Mouse (Mus musculus): Measurements from ENCODE around the gene Kbtbd2. TPM values are rescaled to one million over a fixed set of nuclear protein-coding genes. Genes with fewer than 3 reads are reported as not detected.

Kbtbd2 gene
- polyA plus RNA-seq, 1 experiment = 47.3 TPM

DNA sequence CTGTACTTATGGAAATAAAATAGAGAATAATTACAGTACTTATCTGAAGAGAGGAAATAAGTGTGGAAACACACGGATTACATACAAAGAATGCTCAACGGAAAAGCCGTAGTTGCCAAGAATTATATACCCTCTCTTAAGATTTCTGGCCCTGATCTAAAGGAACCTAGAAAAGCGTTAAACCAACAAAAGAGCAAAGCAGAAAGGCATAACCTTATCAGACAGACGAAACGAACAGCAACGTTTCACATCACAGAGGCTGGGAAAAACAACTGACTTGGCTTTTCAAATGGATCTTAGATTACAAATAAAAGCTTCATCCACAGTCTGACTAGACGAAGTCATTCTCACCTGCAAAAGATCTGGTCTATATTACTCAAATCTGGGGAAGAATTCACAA is 1.4 kb downstream of the Kbtbd2 start:
- Histone ChIP-seq H3K4me3 (ENCODE audit: insufficient read depth, low read length) (peak overlapping the region; percentile 100), H3K27ac (ENCODE audit: insufficient read depth, low read length) (peak overlapping the region; percentile 67), H3K4me1 (ENCODE audit: control insufficient read depth, insufficient read depth, low read length) (peaks cover 3% of the 10 kb centered on the region)
- TF ChIP-seq CTCF (IDR thresholded peaks at IDR 0.05; ENCODE audit: borderline replicate concordance, insufficient read depth, low read length) (no peak), POLR2A (IDR thresholded peaks at IDR 0.05; ENCODE audit: low read depth, low read length) (no peak)

DNA sequence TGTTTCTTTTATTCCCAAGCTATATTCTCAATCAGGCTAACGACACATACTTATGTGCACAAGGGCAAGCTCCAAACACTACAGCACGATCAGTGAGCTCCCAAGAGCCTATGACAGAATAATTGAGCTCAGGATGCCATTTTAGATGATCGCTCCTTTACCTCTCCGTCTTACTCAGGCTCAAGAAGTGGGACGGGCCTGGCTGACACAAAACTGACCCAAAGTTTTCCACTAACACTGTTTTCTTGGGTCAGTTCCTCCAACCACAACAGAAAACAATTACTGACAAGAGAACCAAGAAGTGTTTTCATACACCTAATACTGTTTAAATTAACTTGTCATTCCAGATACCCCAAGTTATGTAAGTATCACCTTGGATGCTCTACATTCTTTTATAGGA is 2.8 kb downstream of the Kbtbd2 start:
- H3K4me3 ChIP-seq (ENCODE audit: insufficient read depth, low read length) = peak overlapping the region; percentile 56; the same call in 1 of the 2 replicates
- no peak for TF ChIP-seq CTCF (IDR thresholded peaks at IDR 0.05; ENCODE audit: borderline replicate concordance, insufficient read depth, low read length)
- TF ChIP-seq POLR2A (IDR thresholded peaks at IDR 0.05; ENCODE audit: low read depth, low read length) = no peak
- H3K4me1 ChIP-seq (ENCODE audit: control insufficient read depth, insufficient read depth, low read length) = peaks cover 3% of the 10 kb centered on the region
- H3K27ac ChIP-seq (ENCODE audit: insufficient read depth, low read length) = no peak overlapping the region

DNA sequence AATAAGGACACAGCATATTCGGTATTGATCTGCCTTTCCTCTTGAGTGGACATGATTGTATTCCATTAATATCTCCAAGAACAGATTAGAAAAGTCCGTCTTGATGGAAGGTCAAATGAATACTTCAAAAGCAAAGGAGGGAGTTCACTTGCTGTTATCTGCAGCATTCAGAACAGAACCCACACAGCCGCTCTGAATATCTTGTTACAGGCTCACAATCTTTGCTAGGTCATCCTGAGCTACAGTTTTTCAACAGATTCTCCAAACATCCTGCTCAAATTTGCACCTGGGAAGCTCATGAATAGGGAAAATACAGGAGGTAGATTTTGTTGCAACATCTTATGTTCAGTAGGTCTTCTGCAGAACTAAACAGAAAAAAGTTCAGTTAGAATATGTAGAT is 8.3 kb downstream of the Kbtbd2 start:
- H3K27ac ChIP-seq (ENCODE audit: insufficient read depth, low read length) = no peak overlapping the region
- peaks cover 8% of the 10 kb centered on the region; the same call in 1 of the 2 replicates for H3K4me1 ChIP-seq (ENCODE audit: control insufficient read depth, insufficient read depth, low read length)
- H3K4me3 ChIP-seq (ENCODE audit: insufficient read depth, low read length) = no peak overlapping the region
- TF ChIP-seq POLR2A (IDR thresholded peaks at IDR 0.05; ENCODE audit: low read depth, low read length) (no peak), CTCF (IDR thresholded peaks at IDR 0.05; ENCODE audit: borderline replicate concordance, insufficient read depth, low read length) (no peak)

DNA sequence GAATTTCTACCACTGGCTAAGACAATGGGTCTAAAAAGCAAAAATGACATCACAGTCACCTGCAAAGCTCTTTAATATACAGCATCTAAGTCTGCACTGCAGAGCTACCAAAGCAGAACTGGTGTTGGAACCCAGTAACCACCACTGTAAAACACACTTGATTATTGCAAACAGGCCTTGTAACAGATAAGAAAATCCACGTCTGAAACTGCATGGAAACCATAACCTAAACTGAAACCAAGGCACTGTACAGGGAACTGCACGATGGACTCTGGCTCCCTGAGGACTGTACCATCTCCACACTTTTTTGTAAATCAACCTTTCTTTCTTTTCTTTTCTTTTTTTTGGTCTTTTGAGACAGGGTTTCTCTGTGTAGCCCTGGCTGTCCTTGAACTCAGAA is 9.9 kb downstream of the Kbtbd2 start:
- Histone ChIP-seq H3K27ac (ENCODE audit: insufficient read depth, low read length) (no peak overlapping the region), H3K4me3 (ENCODE audit: insufficient read depth, low read length) (no peak overlapping the region), H3K4me1 (ENCODE audit: control insufficient read depth, insufficient read depth, low read length) (peaks cover 8% of the 10 kb centered on the region; the same call in 1 of the 2 replicates)
- TF ChIP-seq POLR2A (IDR thresholded peaks at IDR 0.05; ENCODE audit: low read depth, low read length) (no peak), CTCF (IDR thresholded peaks at IDR 0.05; ENCODE audit: borderline replicate concordance, insufficient read depth, low read length) (no peak)

DNA sequence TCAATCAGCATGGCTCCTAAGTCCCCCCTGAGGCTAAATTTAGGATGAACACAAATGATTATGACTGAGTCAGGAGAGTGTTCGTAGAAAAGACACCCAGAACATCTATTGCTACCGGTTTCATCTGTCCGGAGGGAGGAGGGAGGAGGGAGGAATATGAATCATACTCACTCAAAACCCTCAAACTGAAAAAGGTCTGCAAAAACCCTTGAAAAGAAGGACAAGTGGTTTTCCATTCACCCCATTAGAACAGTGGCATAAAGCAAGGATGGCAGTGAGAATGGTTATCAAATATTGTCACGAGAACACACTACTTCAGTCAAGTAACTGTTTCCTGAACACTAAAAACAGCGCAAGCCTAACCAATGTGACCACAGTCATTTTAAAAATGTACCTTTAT is 12.5 kb downstream of the Kbtbd2 start:
- TF ChIP-seq POLR2A (IDR thresholded peaks at IDR 0.05; ENCODE audit: low read depth, low read length) = no peak
- TF ChIP-seq CTCF (IDR thresholded peaks at IDR 0.05; ENCODE audit: borderline replicate concordance, insufficient read depth, low read length) = no peak

DNA sequence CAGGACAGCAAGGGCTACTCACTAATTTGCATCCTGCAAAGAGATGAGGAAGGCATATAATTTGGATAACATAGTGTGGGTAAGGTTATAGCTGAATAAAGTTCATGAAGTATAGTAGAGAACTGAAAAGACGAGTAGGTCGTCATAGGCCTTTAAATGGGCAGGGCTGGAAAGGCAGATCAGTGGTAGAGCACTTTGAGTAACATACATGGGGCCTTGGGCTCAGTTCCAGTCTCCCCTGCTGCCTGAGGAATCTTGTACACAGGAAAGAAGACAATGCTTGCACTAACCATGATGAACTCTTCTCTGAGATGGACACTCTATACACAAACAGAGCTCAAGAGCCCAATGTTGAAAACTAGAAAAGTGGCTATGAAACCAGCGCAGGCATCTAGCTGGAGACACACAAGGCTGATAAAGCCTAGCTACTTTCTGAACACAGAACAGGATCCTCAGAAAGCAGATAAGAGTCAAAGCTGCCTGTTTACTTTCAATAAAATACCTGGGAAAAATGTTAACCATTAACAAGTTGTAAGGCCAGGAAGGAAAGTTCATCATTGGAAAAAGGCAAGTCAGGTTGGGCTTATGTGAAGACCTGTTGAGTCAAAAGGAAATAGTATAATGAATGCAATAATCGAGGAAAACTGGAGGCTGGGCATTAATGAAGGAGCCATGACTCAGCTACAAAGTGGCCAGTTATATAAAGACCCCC is 13.9 kb downstream of the Kbtbd2 start:
- TF ChIP-seq POLR2A (IDR thresholded peaks at IDR 0.05; ENCODE audit: low read depth, low read length) = no peak
- no peak for TF ChIP-seq CTCF (IDR thresholded peaks at IDR 0.05; ENCODE audit: borderline replicate concordance, insufficient read depth, low read length)
- Histone ChIP-seq H3K4me3 (ENCODE audit: insufficient read depth, low read length) (no peak overlapping the region), H3K27ac (ENCODE audit: insufficient read depth, low read length) (no peak overlapping the region), H3K4me1 (ENCODE audit: control insufficient read depth, insufficient read depth, low read length) (peaks cover 8% of the 10 kb centered on the region; the same call in 1 of the 2 replicates)

More for the DNA sequence above, 12.5 kb downstream of the Kbtbd2 start:
- H3K4me1 ChIP-seq (ENCODE audit: control insufficient read depth, insufficient read depth, low read length) = peaks cover 8% of the 10 kb centered on the region; the same call in 1 of the 2 replicates
- H3K27ac ChIP-seq (ENCODE audit: insufficient read depth, low read length) = 0 out of 2 replicates have a peak overlapping the region, but pooled peaks have one; percentile 27
- no peak overlapping the region for H3K4me3 ChIP-seq (ENCODE audit: insufficient read depth, low read length)

DNA sequence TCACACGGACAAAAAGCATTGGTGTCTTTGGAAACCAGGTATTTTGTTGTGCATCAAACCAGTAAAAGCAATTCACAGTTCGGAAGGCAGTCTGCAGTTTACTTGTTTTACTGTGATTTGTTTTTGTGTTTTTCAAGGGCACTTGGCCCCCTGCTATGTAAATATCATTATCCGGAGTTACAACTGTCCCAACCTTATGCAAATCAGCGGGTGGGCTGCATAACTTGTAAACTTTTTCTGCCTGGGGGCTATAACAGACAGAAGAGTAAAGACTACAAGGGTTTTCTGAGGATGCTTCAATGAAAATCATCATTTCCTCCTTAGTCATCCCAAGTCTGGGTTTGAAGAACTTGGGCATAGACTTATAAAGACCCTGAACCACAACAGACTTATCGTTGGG is 18.0 kb downstream of the Kbtbd2 start:
- Histone ChIP-seq H3K4me3 (ENCODE audit: insufficient read depth, low read length) (no peak overlapping the region), H3K4me1 (ENCODE audit: control insufficient read depth, insufficient read depth, low read length) (no peaks in the 10 kb centered on the region; the same call in 1 of the 2 replicates), H3K27ac (ENCODE audit: insufficient read depth, low read length) (no peak overlapping the region)
- TF ChIP-seq POLR2A (IDR thresholded peaks at IDR 0.05; ENCODE audit: low read depth, low read length) = no peak
- no peak for TF ChIP-seq CTCF (IDR thresholded peaks at IDR 0.05; ENCODE audit: borderline replicate concordance, insufficient read depth, low read length)

DNA sequence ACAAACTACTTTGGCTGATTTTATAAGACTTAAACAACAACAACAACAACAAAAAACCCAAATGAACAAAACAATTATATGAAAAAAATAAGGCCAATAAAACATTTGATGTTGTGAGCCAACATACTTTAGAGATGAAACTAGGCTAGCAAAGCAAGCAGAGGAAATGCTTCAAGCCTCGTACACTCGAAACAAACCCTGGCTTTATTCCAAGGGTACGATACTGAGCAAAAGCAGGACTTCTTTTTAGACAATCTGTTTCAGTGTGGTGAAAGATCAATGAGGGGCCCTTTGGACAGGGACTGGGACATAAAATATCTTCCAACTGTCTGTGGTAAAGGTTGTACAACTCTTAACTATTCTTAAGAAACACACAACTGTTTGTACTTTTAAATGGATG is 21.8 kb downstream of the Kbtbd2 start:
- peak overlapping the region; percentile 26; the same call in 1 of the 2 replicates for H3K27ac ChIP-seq (ENCODE audit: insufficient read depth, low read length)
- no peaks in the 10 kb centered on the region for H3K4me1 ChIP-seq (ENCODE audit: control insufficient read depth, insufficient read depth, low read length)
- TF ChIP-seq CTCF (IDR thresholded peaks at IDR 0.05; ENCODE audit: borderline replicate concordance, insufficient read depth, low read length) (no peak), POLR2A (IDR thresholded peaks at IDR 0.05; ENCODE audit: low read depth, low read length) (no peak)
- no peak overlapping the region for H3K4me3 ChIP-seq (ENCODE audit: insufficient read depth, low read length)

DNA sequence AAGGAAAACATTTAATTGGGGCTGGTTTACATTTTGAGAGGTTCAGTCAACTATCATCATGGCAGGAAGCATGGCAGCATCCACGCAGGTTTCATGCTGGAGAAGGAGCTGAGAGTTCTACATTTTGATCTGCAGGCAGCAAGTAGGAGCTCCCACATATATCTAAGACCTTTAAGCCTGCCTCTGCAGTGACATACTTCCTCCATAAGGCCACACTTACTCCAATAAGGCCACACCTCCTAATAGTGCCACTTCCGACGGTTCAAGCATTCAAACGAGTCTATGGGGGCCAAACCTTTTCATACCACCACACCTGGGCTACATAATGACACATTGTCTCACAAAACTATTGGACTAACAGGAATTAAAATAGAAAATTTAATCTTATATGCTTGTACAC is 31.9 kb downstream of the Kbtbd2 start:
- TF ChIP-seq CTCF (IDR thresholded peaks at IDR 0.05; ENCODE audit: borderline replicate concordance, insufficient read depth, low read length) = no peak
- Histone ChIP-seq H3K4me1 (ENCODE audit: control insufficient read depth, insufficient read depth, low read length) (no peaks in the 10 kb centered on the region), H3K4me3 (ENCODE audit: insufficient read depth, low read length) (no peak overlapping the region), H3K27ac (ENCODE audit: insufficient read depth, low read length) (no peak overlapping the region)

DNA sequence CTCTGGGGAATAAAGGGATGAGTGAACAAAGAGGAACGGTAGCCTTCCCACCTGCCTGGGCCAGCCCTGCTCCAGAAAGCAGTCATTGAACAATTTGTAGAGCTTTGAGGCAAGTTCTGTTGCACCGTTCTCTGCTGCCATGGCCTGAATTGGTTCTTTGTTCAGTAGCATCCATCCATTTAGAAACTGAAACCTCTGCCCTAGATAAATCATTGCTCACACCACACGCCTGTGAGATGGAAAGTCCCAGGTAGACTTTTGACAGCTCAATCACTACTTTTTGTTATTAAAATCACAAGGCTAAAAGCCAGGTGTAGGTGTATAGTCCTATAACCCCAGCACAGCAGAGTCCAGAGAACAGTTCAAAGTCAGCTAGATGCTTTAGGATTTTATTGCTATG is 32.3 kb downstream of the Kbtbd2 start:
- TF ChIP-seq CTCF (IDR thresholded peaks at IDR 0.05; ENCODE audit: borderline replicate concordance, insufficient read depth, low read length) (no peak), POLR2A (IDR thresholded peaks at IDR 0.05; ENCODE audit: low read depth, low read length) (no peak)
- Histone ChIP-seq H3K4me3 (ENCODE audit: insufficient read depth, low read length) (no peak overlapping the region), H3K27ac (ENCODE audit: insufficient read depth, low read length) (no peak overlapping the region), H3K4me1 (ENCODE audit: control insufficient read depth, insufficient read depth, low read length) (no peaks in the 10 kb centered on the region)
